Mouse (Mus musculus): ENCODE measurements around the gene Fgf8.

GRCm38 (mm10) chr19:45742218-45742983 lies at the start of gene Fgf8:
- no peak for TF ChIP-seq CTCF (conservative IDR thresholded peaks at IDR 0.05; ENCODE audit: insufficient read depth, insufficient read length, low read depth, low read length)
- TF ChIP-seq POLR2A (IDR thresholded peaks at IDR 0.05; ENCODE audit: low read depth, low read length): no peak

All from kidney, adult 2 months (tissue).